Mouse (Mus musculus) Patski (cell line): ENCODE measurements at regions not wholly inside any gene's neighbourhood (a gene's known extent, or its start where the extent isn't known, plus 50 kb on each side); places are given as distances from the start of the nearest gene placed in this dataset.

Source experiments
- ATAC-seq: fragments of 100-300 bp; one replicate; pipeline ENCODE4 v1.8.0; 2021
- CTCF ChIA-PET: fragments of 350-600 bp; sonication (Branson Sonifier 250); formaldehyde crosslinking; loops from one replicate; lab custom pipeline; 2022; ENCODE audit warnings: inconsistent platforms; lab: Charles Lee
- POLR2A ChIA-PET: fragments of 350-600 bp; sonication (Branson Sonifier 250); formaldehyde crosslinking; loops from one replicate; lab custom pipeline; 2022; ENCODE audit warnings: antibody characterized with exemption, inconsistent platforms; lab: Charles Lee
- DNase-seq: peaks from one replicate; pipeline ENCODE4 v3.0.0-alpha.2; 2011; ENCODE audit warnings: low read depth, low spot score
- H3K27me3 ChIP-seq: fragments of 371-371 bp; one replicate; pipeline ENCODE4 v1.5.1; 2021
- CTCF ChIP-seq: fragments of 100-300 bp; IDR thresholded peaks from one replicate; pipeline ENCODE4 v1.5.1; 2021
- in situ Hi-C: fragments of 300-500 bp; cut with MboI; formaldehyde crosslinking; loops from 3 replicates; pipeline ENCODE4 v1.11.1; 2018; ENCODE audit warnings: low pct_unique_long_range_greater_than_20kb, mixed read lengths

GRCm38 (mm10) chr3:52746917-52747316 lies 270.1 kb downstream of the Cog6 start:
- in situ Hi-C loops = no loop called here
- ATAC-seq (no peak), DNase-seq (no peak)
- H3K27me3 ChIP-seq = no peaks in the 10 kb centered on the region
- POLR2A ChIA-PET = no interaction called here
- CTCF ChIA-PET = interaction anchor here (0.8 to 0.9 kb wide), 2 partner anchors 13 to 46 kb away, joined by 3 read pairs; no protein-coding TSS in a partner anchor
- TF ChIP-seq CTCF = no peak

- ATAC-seq (no peak), DNase-seq (no peak)
- ChIA-PET CTCF (no interaction called here), POLR2A (no interaction called here)
- TF ChIP-seq CTCF = no peak
- in situ Hi-C loops = no loop called here
- H3K27me3 ChIP-seq = no peaks in the 10 kb centered on the region
Measured at GRCm38 (mm10) chr3:52744334-52744733, 272.7 kb downstream of the Cog6 start.

GRCm38 (mm10) chr3:52740466-52741026 lies 276.5 kb downstream of the Cog6 start:
- ChIA-PET CTCF (interaction anchor here (1.2 kb wide), 1 partner anchor 12 kb away, joined by 3 read pairs; no protein-coding TSS in a partner anchor), POLR2A (no interaction called here)
- TF ChIP-seq CTCF = no peak
- in situ Hi-C loops = no loop called here
- H3K27me3 ChIP-seq = no peaks in the 10 kb centered on the region
- ATAC-seq (no peak), DNase-seq (no peak)

GRCm38 (mm10) chr3:52739526-52739925 lies 277.5 kb downstream of the Cog6 start:
- no peak for DNase-seq
- peaks cover 3% of the 10 kb centered on the region for H3K27me3 ChIP-seq
- no peak for ATAC-seq
- TF ChIP-seq CTCF = no peak
- ChIA-PET CTCF (interaction anchor here (1.2 kb wide), 1 partner anchor 11 kb away, joined by 3 read pairs; no protein-coding TSS in a partner anchor), POLR2A (no interaction called here)
- in situ Hi-C loops = no loop called here

GRCm38 (mm10) chr3:52738386-52738785 lies 278.7 kb downstream of the Cog6 start:
- DNase-seq (no peak), ATAC-seq (no peak)
- peaks cover 4% of the 10 kb centered on the region for H3K27me3 ChIP-seq
- POLR2A ChIA-PET = no interaction called here
- no peak for TF ChIP-seq CTCF
- in situ Hi-C loops = no loop called here
- CTCF ChIA-PET = no interaction called here

- DNase-seq (no peak), ATAC-seq (no peak)
- CTCF ChIA-PET = no interaction called here
- in situ Hi-C loops = no loop called here
- TF ChIP-seq CTCF = no peak
- H3K27me3 ChIP-seq = peaks cover 4% of the 10 kb centered on the region
- POLR2A ChIA-PET = no interaction called here
Measured at GRCm38 (mm10) chr3:52735939-52736338, 281.1 kb downstream of the Cog6 start.

- peaks cover 4% of the 10 kb centered on the region for H3K27me3 ChIP-seq
- CTCF ChIA-PET = no interaction called here
- ATAC-seq = no peak
- no peak for TF ChIP-seq CTCF
- in situ Hi-C loops = no loop called here
- POLR2A ChIA-PET = interaction anchor here (0.6 kb wide), 1 partner anchor 23 kb away, joined by 3 read pairs; no protein-coding TSS in a partner anchor
- no peak for DNase-seq
Measured at GRCm38 (mm10) chr3:52731941-52732340, 285.1 kb downstream of the Cog6 start.

GRCm38 (mm10) chr3:52731491-52731890 lies 285.5 kb downstream of the Cog6 start:
- in situ Hi-C loops = no loop called here
- DNase-seq (no peak), ATAC-seq (no peak)
- peaks cover 4% of the 10 kb centered on the region for H3K27me3 ChIP-seq
- no peak for TF ChIP-seq CTCF
- CTCF ChIA-PET = no interaction called here
- POLR2A ChIA-PET = no interaction called here

GRCm38 (mm10) chr3:52729731-52730130 lies 287.3 kb downstream of the Cog6 start:
- CTCF ChIA-PET = no interaction called here
- no peak for ATAC-seq
- DNase-seq = no peak
- peaks cover 3% of the 10 kb centered on the region for H3K27me3 ChIP-seq
- TF ChIP-seq CTCF = no peak
- in situ Hi-C loops = no loop called here
- POLR2A ChIA-PET = no interaction called here

- no peaks in the 10 kb centered on the region for H3K27me3 ChIP-seq
- ChIA-PET POLR2A (no interaction called here), CTCF (interaction anchor here (1.3 kb wide), 1 partner anchor 11 kb away, joined by 3 read pairs; no protein-coding TSS in a partner anchor)
- DNase-seq (no peak), ATAC-seq (no peak)
- TF ChIP-seq CTCF = no peak
- in situ Hi-C loops = no loop called here
Measured at GRCm38 (mm10) chr3:52728860-52729259, 288.2 kb downstream of the Cog6 start.

GRCm38 (mm10) chr3:52728426-52728825 lies 288.6 kb downstream of the Cog6 start:
- TF ChIP-seq CTCF = no peak
- CTCF ChIA-PET = interaction anchor here (0.9 to 1.3 kb wide), 2 partner anchors 11 to 23 kb away, joined by 3 read pairs; no protein-coding TSS in a partner anchor
- ATAC-seq = no peak
- DNase-seq = no peak
- POLR2A ChIA-PET = no interaction called here
- H3K27me3 ChIP-seq = no peaks in the 10 kb centered on the region
- in situ Hi-C loops = no loop called here
